Mouse (Mus musculus): ENCODE results near the gene Cited4. TPM values are rescaled to one million over a fixed set of nuclear protein-coding genes. Genes with fewer than 3 reads are reported as not detected.

Gene Cited4
- total and polyA plus RNA-seq, 3 experiments: 23.3 to 58.1 TPM; not detected in 1

DNA sequence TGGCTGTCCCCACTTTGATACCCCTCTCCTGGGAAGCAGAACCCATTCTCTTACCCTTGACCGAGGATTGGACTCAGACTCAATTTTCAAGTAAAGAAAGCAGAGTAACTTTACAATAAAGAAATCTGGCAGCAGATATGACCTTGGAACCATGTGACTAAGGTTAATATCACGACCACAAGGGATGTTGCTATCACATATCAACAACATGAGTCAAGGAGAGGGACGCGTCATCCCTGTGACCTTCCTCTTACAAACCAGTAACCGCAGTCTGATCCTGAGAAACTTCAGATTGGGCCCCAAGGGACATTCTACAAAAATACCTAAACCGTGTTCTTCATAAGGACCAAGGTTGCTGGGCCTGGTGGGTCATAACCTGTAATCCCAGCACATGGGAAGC is 38.6 kb upstream of the Cited4 start (continued):
- peak; percentile 41 for TF ChIP-seq TAL1 (IDR thresholded peaks at IDR 0.05; ENCODE audit: low read length)

- Histone ChIP-seq H3K27ac (ENCODE audit: control insufficient read depth, low read depth, low read length) (peak overlapping the region; percentile 100), H3K36me3 (ENCODE audit: control insufficient read depth in 1 of 2, insufficient read depth in 2 of 2, low read length in 2 of 2) (peaks cover 0 to 60% of the 10 kb centered on the region in 2 experiments; a peak in 2 of 4 replicates), H3K9ac (ENCODE audit: control insufficient read depth, low read depth, low read length, poor library complexity, severe bottlenecking) (peak overlapping the region; percentile 41), H3K27me3 (ENCODE audit: control insufficient read depth in 1 of 2, insufficient read depth in 2 of 2, low read length in 2 of 2) (no peaks in the 10 kb centered on the region), H3K79me2 (ENCODE audit: control insufficient read depth, insufficient read depth, low read length, poor library complexity) (no peaks in the 10 kb centered on the region; the same call in 1 of the 2 replicates), H3K4me3 (ENCODE audit: control insufficient read depth in 1 of 2, insufficient read depth in 1 of 2, low read depth in 2 of 2, low read length in 2 of 2) (no peak overlapping the region), H3K9me3 (replicated peaks; ENCODE audit: insufficient read depth, low read length) (no peaks in the 10 kb centered on the region), H3K4me1 (ENCODE audit: control insufficient read depth in 1 of 2, insufficient read depth in 2 of 2, low read length in 2 of 2) (peaks cover 50 to 61% of the 10 kb centered on the region in 2 experiments)
- DNase-seq (ENCODE audit: low read depth, low spot score): peak; percentile 90
- TF ChIP-seq GATA1 (IDR thresholded peaks at IDR 0.05; ENCODE audit: low read depth, low read length): peak; percentile 97
- peak; percentile 97 for TF ChIP-seq ZNF384 (IDR thresholded peaks at IDR 0.05; ENCODE audit: low read depth, low read length)
- no peak for TF ChIP-seq JUND (IDR thresholded peaks at IDR 0.05; ENCODE audit: low read depth, low read length)
- peak; percentile 64 for TF ChIP-seq TBP (IDR thresholded peaks at IDR 0.05; ENCODE audit: low read depth, low read length)
- no peak for TF ChIP-seq USF2 (IDR thresholded peaks at IDR 0.05; ENCODE audit: borderline replicate concordance in 1 of 2, insufficient read depth in 1 of 2, low read depth in 1 of 2, low read length in 2 of 2)
- TF ChIP-seq ZC3H11A (IDR thresholded peaks at IDR 0.05; ENCODE audit: low read depth, low read length): no peak
- peak; percentile 79 for TF ChIP-seq USF1 (IDR thresholded peaks at IDR 0.05; ENCODE audit: low read depth, low read length)
- no peak for TF ChIP-seq POLR2AphosphoS5 (IDR thresholded peaks at IDR 0.05; ENCODE audit: borderline replicate concordance, low read depth, low read length)
- peak; percentile 74 for TF ChIP-seq MXI1 (IDR thresholded peaks at IDR 0.05; ENCODE audit: low read depth, low read length)
- TF ChIP-seq POLR2A (IDR thresholded peaks at IDR 0.05; ENCODE audit: control insufficient read depth in 1 of 2, insufficient read depth in 1 of 2, low read depth in 1 of 2, low read length in 2 of 2, poor library complexity in 1 of 2): peak in 1 of 2 experiments; percentile 34; a peak in 1 of 4 replicates
- peak; percentile 71 for TF ChIP-seq TAL1 (IDR thresholded peaks at IDR 0.05; ENCODE audit: low read length)
- no peak for TF ChIP-seq GABPA (IDR thresholded peaks at IDR 0.05; ENCODE audit: low read depth, low read length)
- TF ChIP-seq MAFK (IDR thresholded peaks at IDR 0.05; ENCODE audit: borderline replicate concordance, low read depth, low read length): peak; percentile 72; the same call in 1 of the 2 replicates
- TF ChIP-seq MYB (IDR thresholded peaks at IDR 0.05; ENCODE audit: low read depth, low read length): peak; percentile 92
- TF ChIP-seq MYC (IDR thresholded peaks at IDR 0.05; ENCODE audit: low read depth, low read length): peak; percentile 86
- peak; percentile 79 for TF ChIP-seq RCOR1 (IDR thresholded peaks at IDR 0.05; ENCODE audit: low read depth, low read length)
- TF ChIP-seq ZKSCAN1 (IDR thresholded peaks at IDR 0.05; ENCODE audit: low read depth, low read length): no peak
- TF ChIP-seq HCFC1 (IDR thresholded peaks at IDR 0.05; ENCODE audit: low read depth, low read length): peak; percentile 55; the same call in 1 of the 2 replicates
- TF ChIP-seq SIN3A (IDR thresholded peaks at IDR 0.05; ENCODE audit: low read length): peak; percentile 88
- no peak for TF ChIP-seq NRF1 (IDR thresholded peaks at IDR 0.05; ENCODE audit: insufficient read depth, low read depth, low read length, poor library complexity, severe bottlenecking)
- TF ChIP-seq TCF12 (IDR thresholded peaks at IDR 0.05; ENCODE audit: low read depth, low read length): peak; percentile 97
- no peak for TF ChIP-seq RAD21 (IDR thresholded peaks at IDR 0.05; ENCODE audit: low read depth, low read length)
- no peak for TF ChIP-seq MEF2A (IDR thresholded peaks at IDR 0.05; ENCODE audit: extremely low read depth, insufficient replicate concordance, low read depth, low read length, poor library complexity, severe bottlenecking)
- TF ChIP-seq ELF1 (IDR thresholded peaks at IDR 0.05; ENCODE audit: low read depth, low read length): no peak
- TF ChIP-seq ETS1 (IDR thresholded peaks at IDR 0.05; ENCODE audit: low read depth, low read length): peak; percentile 94
- TF ChIP-seq E2F4 (IDR thresholded peaks at IDR 0.05; ENCODE audit: borderline replicate concordance, low read depth, low read length): peak; percentile 76; the same call in 1 of the 2 replicates
- no peak for TF ChIP-seq NELFE (IDR thresholded peaks at IDR 0.05; ENCODE audit: low read depth, low read length)
- peak; percentile 54; the same call in 1 of the 2 replicates for TF ChIP-seq CHD2 (IDR thresholded peaks at IDR 0.05; ENCODE audit: low read length)
- no peak for TF ChIP-seq UBTF (IDR thresholded peaks at IDR 0.05; ENCODE audit: borderline replicate concordance, insufficient read depth, low read depth, low read length)
- peak; percentile 99 for TF ChIP-seq MAZ (IDR thresholded peaks at IDR 0.05; ENCODE audit: low read depth, low read length)
- peak; percentile 96 for TF ChIP-seq EP300 (IDR thresholded peaks at IDR 0.05; ENCODE audit: low read depth in 1 of 2, low read length in 2 of 2)
- TF ChIP-seq CHD1 (IDR thresholded peaks at IDR 0.05; ENCODE audit: low read depth, low read length): no peak
- peak; percentile 95 for TF ChIP-seq MAX (IDR thresholded peaks at IDR 0.05; ENCODE audit: low read length)
Measured at GRCm38 (mm10) chr4:120630218-120630931, 36.0 kb upstream of the Cited4 start.

Measured in MEL (cell line).